Mouse (Mus musculus) lung, embryonic 14.5 days (tissue): ENCODE results near the gene Sycn. TPM values are rescaled to one million over a fixed set of nuclear protein-coding genes. Genes with fewer than 3 reads are reported as not detected.

Source experiments
- ATAC-seq: fragments of 200-750 bp; cut with Nextera tagmentation; 2 replicates; pipeline ENCODE4 v1.8.0; 2017; ENCODE audit warnings: mild to moderate bottlenecking, moderate TSS enrichment, moderate library complexity; ENCODE audit not compliant: insufficient read depth
- DNase-seq: peaks from one replicate; pipeline ENCODE4 v3.0.0-alpha.2; 2015
- H3K27ac ChIP-seq: fragments of 300-500 bp; sonication (generic); 2 replicates; pipeline ENCODE4 v1.5.1; 2014; ENCODE audit warnings: low read depth, mild to moderate bottlenecking, moderate library complexity
- H3K27me3 ChIP-seq: fragments of 300-500 bp; sonication (generic); 2 replicates; pipeline ENCODE4 v1.6.1; 2014; ENCODE audit warnings: low read length, control low read depth; ENCODE audit not compliant: insufficient read depth
- H3K36me3 ChIP-seq: fragments of 300-500 bp; sonication (generic); 2 replicates; pipeline ENCODE4 v1.6.1; 2014; ENCODE audit warnings: control low read depth; ENCODE audit not compliant: insufficient read depth
- H3K4me1 ChIP-seq: fragments of 300-500 bp; sonication (generic); 2 replicates; pipeline ENCODE4 v1.6.1; 2014; ENCODE audit warnings: antibody characterized with exemption, control low read depth; ENCODE audit not compliant: insufficient read depth
- H3K4me2 ChIP-seq: fragments of 300-500 bp; sonication (generic); 2 replicates; pipeline ENCODE4 v1.6.1; 2014; ENCODE audit warnings: mild to moderate bottlenecking
- H3K4me3 ChIP-seq: fragments of 300-500 bp; sonication (generic); 2 replicates; pipeline ENCODE4 v1.5.1; 2014; ENCODE audit warnings: low read depth, low read length
- H3K9ac ChIP-seq: fragments of 300-500 bp; sonication (generic); 2 replicates; pipeline ENCODE4 v1.6.1; 2014
- H3K9me3 ChIP-seq: fragments of 300-500 bp; sonication (generic); 2 replicates; pipeline ENCODE4 v1.6.1; 2016; ENCODE audit warnings: low read depth, low read length, control low read depth
- CTCF ChIP-seq: IDR thresholded peaks from 2 replicates; pipeline ENCODE4 v1.5.1; 2016; ENCODE audit warnings: antibody characterized with exemption, low read depth
- WGBS: fragments of 180-500 bp; shearing (Covaris S2); extraction: QIAGEN DNeasy Blood & Tissue Kit; methylation state at CpG from one replicate; pipeline ENCODE4 v1.1.7; 2014; 5-methylcytosine and 5-hydroxymethylcytosine counted together
- polyA plus RNA-seq: library from polyadenylated mRNA; unstranded; fragments of >200 nt; fragmentation: Nextera tagmentation; extraction: Ambion mirVana; gene quantifications from 2 replicates; pipeline ENCODE4 v1.2.1, GENCODE M21; 2014

The Sycn gene
- polyA plus RNA-seq, 1 experiment from 2014 or later, result not detected

DNA sequence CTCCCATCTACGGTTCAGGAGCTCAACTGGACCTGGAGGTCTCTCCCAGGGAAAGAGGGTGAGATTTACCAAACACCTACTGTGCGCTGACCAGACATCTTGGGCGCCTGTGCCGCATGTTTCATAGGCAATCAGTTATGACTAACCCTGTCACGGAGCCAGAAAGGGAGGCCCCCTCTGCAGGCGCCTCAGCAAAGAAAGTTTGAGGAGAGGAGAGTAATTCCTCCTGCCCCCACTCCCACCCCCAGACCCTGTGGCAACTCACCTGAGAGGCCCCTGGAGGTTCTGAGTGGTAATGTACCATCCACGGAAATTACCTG, 5.2 kb downstream of the Sycn start:
- WGBS, result 46% methylated on average over 7 of the region's 7 CpGs

GRCm38 (mm10) chr7:28546649-28547048, 6.0 kb downstream of the Sycn start:
- DNase-seq (no peak), ATAC-seq (no peak)
- Histone ChIP-seq H3K4me2 (peak overlapping the region; percentile 46), H3K9ac (no peak overlapping the region), H3K4me1 (no peaks in the 10 kb centered on the region), H3K27ac (no peak overlapping the region), H3K36me3 (no peaks in the 10 kb centered on the region), H3K27me3 (peaks cover 37% of the 10 kb centered on the region), H3K9me3 (no peaks in the 10 kb centered on the region), H3K4me3 (peak overlapping the region; percentile 16; the same call in 1 of the 2 replicates)
- no peak for TF ChIP-seq CTCF
- WGBS, result 2% methylated on average over 22 of the region's 22 CpGs

More for the DNA sequence above, 5.2 kb downstream of the Sycn start:
- Histone ChIP-seq H3K36me3 (no peaks in the 10 kb centered on the region), H3K9ac (no peak overlapping the region), H3K9me3 (no peaks in the 10 kb centered on the region), H3K4me1 (no peaks in the 10 kb centered on the region), H3K27ac (no peak overlapping the region), H3K4me2 (no peak overlapping the region), H3K4me3 (no peak overlapping the region), H3K27me3 (peaks cover 37% of the 10 kb centered on the region)
- DNase-seq (peak; percentile 20), ATAC-seq (no peak)
- no peak for TF ChIP-seq CTCF

- Histone ChIP-seq H3K4me2 (peak within 1 kb of the TSS; percentile 46), H3K36me3 (no peaks in the 10 kb centered on the region), H3K27me3 (peaks cover 37% of the 10 kb centered on the region), H3K27ac (no peak within 1 kb of the TSS), H3K4me1 (no peaks in the 10 kb centered on the region), H3K9ac (no peak within 1 kb of the TSS), H3K9me3 (no peaks in the 10 kb centered on the region), H3K4me3 (peak within 1 kb of the TSS; percentile 16; the same call in 1 of the 2 replicates)
- ATAC-seq, result no peak
- no peak for TF ChIP-seq CTCF
- WGBS, result 5% methylated on average over 5 of the region's 5 CpGs
- no peak for DNase-seq
Measured at GRCm38 (mm10) chr7:28547154-28547553, 6.5 kb downstream of the Sycn start, which contains the start of gene Nccrp1. TSS of gene Nccrp1 (minus strand) at chr7:28547254.

DNA sequence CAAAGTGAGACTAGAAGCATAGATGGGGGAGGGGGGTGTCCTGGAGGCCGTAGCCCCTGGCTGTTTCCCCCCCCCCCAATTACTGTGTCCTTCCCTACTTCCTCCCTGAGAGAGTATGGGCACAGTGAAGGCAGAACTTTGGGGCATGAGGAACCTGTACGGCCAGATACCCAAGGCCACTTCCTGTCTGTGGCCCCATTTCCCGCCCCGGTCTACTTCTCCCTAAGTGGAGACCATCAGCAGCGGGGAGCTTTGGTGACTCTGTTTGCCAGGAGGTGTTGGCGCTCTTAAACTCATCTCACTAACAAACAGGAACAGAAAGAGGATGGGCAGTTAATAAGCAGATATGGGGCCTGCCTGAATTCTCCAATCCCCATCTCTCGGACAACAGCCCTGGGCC, 6.9 kb downstream of the Sycn start:
- H3K9ac ChIP-seq, result no peak overlapping the region
- H3K4me1 ChIP-seq, result no peaks in the 10 kb centered on the region
- H3K4me3 ChIP-seq, result no peak overlapping the region
- H3K9me3 ChIP-seq, result no peaks in the 10 kb centered on the region
- no peak overlapping the region for H3K27ac ChIP-seq
- 50% methylated on average over 7 of the region's 7 CpGs for WGBS
- peaks cover 37% of the 10 kb centered on the region for H3K27me3 ChIP-seq
- ATAC-seq (no peak), DNase-seq (no peak)
- no peak for TF ChIP-seq CTCF
- no peak overlapping the region for H3K4me2 ChIP-seq
- no peaks in the 10 kb centered on the region for H3K36me3 ChIP-seq

GRCm38 (mm10) chr7:28553076-28553475, 12.4 kb downstream of the Sycn start:
- 87% methylated on average over 6 of the region's 6 CpGs for WGBS
- Histone ChIP-seq H3K27me3 (0 out of 2 replicates have a peak, but pooled peaks cover 3% of the 10 kb centered on the region), H3K9me3 (no peaks in the 10 kb centered on the region), H3K4me3 (no peak overlapping the region), H3K27ac (no peak overlapping the region), H3K4me1 (0 out of 2 replicates have a peak, but pooled peaks cover 2% of the 10 kb centered on the region), H3K4me2 (no peak overlapping the region), H3K36me3 (peaks cover 5% of the 10 kb centered on the region; the same call in 1 of the 2 replicates), H3K9ac (no peak overlapping the region)
- DNase-seq (no peak), ATAC-seq (no peak)
- TF ChIP-seq CTCF, result no peak

- no peak for TF ChIP-seq CTCF
- 12% methylated on average over 5 of the region's 5 CpGs for WGBS
- Histone ChIP-seq H3K27me3 (no peaks in the 10 kb centered on the region), H3K4me2 (no peak overlapping the region), H3K36me3 (peaks cover 30% of the 10 kb centered on the region), H3K27ac (no peak overlapping the region), H3K4me3 (no peak overlapping the region), H3K9ac (no peak overlapping the region), H3K4me1 (0 out of 2 replicates have a peak, but pooled peaks cover 2% of the 10 kb centered on the region), H3K9me3 (no peaks in the 10 kb centered on the region)
- ATAC-seq, result no peak
- no peak for DNase-seq
Measured at GRCm38 (mm10) chr7:28555939-28556535, 15.4 kb downstream of the Sycn start.

GRCm38 (mm10) chr7:28557069-28557468, 16.4 kb downstream of the Sycn start:
- H3K4me2 ChIP-seq, result no peak overlapping the region
- 0 out of 2 replicates have a peak, but pooled peaks cover 2% of the 10 kb centered on the region for H3K4me1 ChIP-seq
- DNase-seq (no peak), ATAC-seq (no peak)
- no peak for TF ChIP-seq CTCF
- no peak overlapping the region for H3K9ac ChIP-seq
- no peaks in the 10 kb centered on the region for H3K9me3 ChIP-seq
- 58% methylated on average over 5 of the region's 5 CpGs for WGBS
- no peak overlapping the region for H3K4me3 ChIP-seq
- H3K36me3 ChIP-seq, result peaks cover 38% of the 10 kb centered on the region
- no peak overlapping the region for H3K27ac ChIP-seq
- H3K27me3 ChIP-seq, result no peaks in the 10 kb centered on the region
